9 mouse cellular contexts compared by ENCODE assay signal in the genomic region with DNA sequence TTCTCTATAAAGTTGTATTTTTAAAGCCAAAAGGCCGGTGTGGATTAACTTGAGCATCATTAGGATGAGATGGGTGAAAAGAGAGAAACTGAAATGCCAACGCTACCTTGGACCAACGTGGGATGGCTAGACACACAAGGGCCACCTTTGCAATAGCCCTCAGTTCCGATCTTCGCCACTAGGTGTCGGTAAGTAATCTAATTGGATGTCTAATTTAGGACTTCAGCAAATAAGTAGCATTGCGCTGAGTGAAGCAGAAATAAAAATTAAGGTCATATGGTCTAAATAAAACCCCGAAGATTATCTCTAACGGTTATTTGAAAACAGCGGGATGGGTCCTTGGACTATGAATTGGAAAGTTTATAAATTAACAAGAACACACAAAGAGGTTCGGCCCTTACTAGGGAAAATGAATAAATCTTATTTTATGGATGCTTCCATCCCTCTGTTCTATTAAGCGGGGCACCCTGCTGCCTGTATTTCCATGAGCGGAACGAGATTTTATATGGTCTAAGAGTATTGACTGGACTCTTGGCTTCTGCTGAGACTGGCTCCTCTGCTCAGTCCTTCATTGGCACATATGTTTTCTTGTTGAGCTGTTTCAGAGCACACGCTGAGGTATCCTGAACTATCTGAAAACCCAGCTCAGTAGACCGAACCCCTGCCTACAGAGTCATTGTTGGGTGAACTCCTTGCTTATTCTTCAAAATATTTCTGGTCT.
A peak's percentile ranks its signal among the peaks of the same experiment; 100 is the strongest.
DNase-seq lines count a peak whose midpoint lies in the region; ATAC-seq and TF ChIP-seq lines count a peak whose summit lies in the region.
"Had no signal": no experiment of that assay in that cellular context is flagged by ENCODE, and none has a peak within 500 bp of the region (broad histone marks: within the 10 kb centered on the region; RNA-seq: fewer than 3 reads in every experiment).

No protein-coding gene starts in this region.

- TF ChIP-seq POLR2A in bone marrow, adult 2 months (IDR thresholded peaks at IDR 0.05; ENCODE audit: borderline replicate concordance, control insufficient read depth, low read depth, low read length): no peak

- H3K9ac ChIP-seq in embryonic facial prominence, embryonic 14.5 days (ENCODE audit: low read depth, low read length): no peak overlapping the region
- H3K9ac ChIP-seq in heart, postnatal 0 days (replicated peaks; ENCODE audit: low read depth, low read length): no peak overlapping the region
- H3K9ac ChIP-seq in lung, postnatal 0 days (replicated peaks; ENCODE audit: low read depth): no peak overlapping the region
- H3K9ac ChIP-seq: lung, embryonic 15.5 days had no signal

- peak; percentile 66 for TF ChIP-seq CTCF in bone marrow, adult 2 months (IDR thresholded peaks at IDR 0.05; ENCODE audit: control insufficient read depth, insufficient read depth, low read length)
- TF ChIP-seq CTCF in heart, postnatal 0 days (IDR thresholded peaks at IDR 0.05; ENCODE audit: low read depth): peak; percentile 96
- TF ChIP-seq CTCF in lung, postnatal 0 days (IDR thresholded peaks at IDR 0.05): peak; percentile 99

- H3K9me3 ChIP-seq in embryonic facial prominence, embryonic 14.5 days (ENCODE audit: control insufficient read depth, low read length): no peaks in the 10 kb centered on the region
- H3K9me3 ChIP-seq in heart, postnatal 0 days (replicated peaks; ENCODE audit: control insufficient read depth, low read length): no peaks in the 10 kb centered on the region
- no peaks in the 10 kb centered on the region for H3K9me3 ChIP-seq in lung, postnatal 0 days (ENCODE audit: low read length)
- H3K9me3 ChIP-seq: lung, embryonic 15.5 days had no signal

- DNase-seq in ES-CJ7 (ENCODE audit: low read depth, low spot score): peak; percentile 62
- DNase-seq in embryonic facial prominence, embryonic 14.5 days (ENCODE audit: low spot score): peak; percentile 87
- peak; percentile 69 for DNase-seq in heart, postnatal 0 days (ENCODE audit: low spot score)
- DNase-seq in kidney, postnatal 4 days: peak; percentile 91
- DNase-seq in lung, postnatal 0 days (ENCODE audit: low spot score): peak; percentile 86
- peak; percentile 85 for DNase-seq in retina, postnatal 1 day
- DNase-seq in thymus, postnatal 4 days: peak; percentile 91

- 38% methylated on average over 16 of the region's 16 CpGs for WGBS in bone marrow, adult 2 months
- WGBS in embryonic facial prominence, embryonic 14.5 days: 38% methylated on average over 16 of the region's 16 CpGs
- WGBS in heart, postnatal 0 days: 36% methylated on average over 16 of the region's 16 CpGs
- WGBS in lung, postnatal 0 days: 35% methylated on average over 16 of the region's 16 CpGs

- H3K4me2 ChIP-seq in embryonic facial prominence, embryonic 14.5 days (ENCODE audit: low read depth, low read length): no peak overlapping the region
- H3K4me2 ChIP-seq in heart, postnatal 0 days (ENCODE audit: low read depth, low read length): no peak overlapping the region
- H3K4me2 ChIP-seq in lung, postnatal 0 days (replicated peaks; ENCODE audit: low read depth, low read length): no peak overlapping the region
- H3K4me2 ChIP-seq: lung, embryonic 15.5 days had no signal

- H3K27me3 ChIP-seq in embryonic facial prominence, embryonic 14.5 days (replicated peaks; ENCODE audit: control insufficient read depth, insufficient read depth, low read length): no peaks in the 10 kb centered on the region
- H3K27me3 ChIP-seq in heart, postnatal 0 days (ENCODE audit: control insufficient read depth, insufficient read depth, low read length): no peaks in the 10 kb centered on the region
- no peaks in the 10 kb centered on the region for H3K27me3 ChIP-seq in lung, postnatal 0 days (replicated peaks; ENCODE audit: insufficient read depth, low read length)
- H3K27me3 ChIP-seq: lung, embryonic 15.5 days had no signal

- no peak for TF ChIP-seq EP300 in heart, postnatal 0 days (IDR thresholded peaks at IDR 0.05; ENCODE audit: low read depth)
- TF ChIP-seq EP300 in lung, postnatal 0 days (IDR thresholded peaks at IDR 0.05): no peak

- H3K36me3 ChIP-seq in embryonic facial prominence, embryonic 14.5 days (ENCODE audit: control insufficient read depth, insufficient read depth, low read length): no peaks in the 10 kb centered on the region
- H3K36me3 ChIP-seq in heart, postnatal 0 days (replicated peaks; ENCODE audit: control insufficient read depth, insufficient read depth, low read length): no peaks in the 10 kb centered on the region
- no peaks in the 10 kb centered on the region for H3K36me3 ChIP-seq in lung, postnatal 0 days (ENCODE audit: insufficient read depth, low read length)
- H3K36me3 ChIP-seq: lung, embryonic 15.5 days had no signal

- peak; percentile 47; the same call in 1 of the 2 replicates for ATAC-seq in embryonic facial prominence, embryonic 14.5 days (ENCODE audit: low read depth)
- no peak for ATAC-seq in heart, postnatal 0 days (ENCODE audit: insufficient read depth, low read depth)
- no peak; the same call in 1 of the 2 replicates for ATAC-seq in lung, postnatal 0 days

- no peak overlapping the region for H3K27ac ChIP-seq in bone marrow, adult 2 months (ENCODE audit: control insufficient read depth, insufficient read depth, low read depth, low read length, poor library complexity)
- H3K27ac ChIP-seq in embryonic facial prominence, embryonic 14.5 days (replicated peaks; ENCODE audit: low read depth, low read length): no peak overlapping the region
- H3K27ac ChIP-seq in heart, postnatal 0 days (ENCODE audit: low read depth): no peak overlapping the region
- no peak overlapping the region for H3K27ac ChIP-seq in lung, postnatal 0 days (ENCODE audit: low read length)
- H3K27ac ChIP-seq: lung, embryonic 15.5 days had no signal

- no peaks in the 10 kb centered on the region; the same call in 1 of the 2 replicates for H3K4me1 ChIP-seq in bone marrow, adult 2 months (ENCODE audit: control insufficient read depth, insufficient read depth, low read length)
- H3K4me1 ChIP-seq in embryonic facial prominence, embryonic 14.5 days (ENCODE audit: control insufficient read depth, insufficient read depth, low read length): no peaks in the 10 kb centered on the region
- H3K4me1 ChIP-seq in heart, postnatal 0 days (ENCODE audit: control insufficient read depth, insufficient read depth): peaks cover 9% of the 10 kb centered on the region; the same call in 1 of the 2 replicates
- H3K4me1 ChIP-seq in lung, postnatal 0 days (ENCODE audit: insufficient read depth, low read depth, low read length): no peaks in the 10 kb centered on the region

- H3K4me3 ChIP-seq in bone marrow, adult 2 months (replicated peaks; ENCODE audit: control insufficient read depth, low read depth, low read length): no peak overlapping the region
- no peak overlapping the region for H3K4me3 ChIP-seq in embryonic facial prominence, embryonic 14.5 days (ENCODE audit: low read depth, low read length)
- H3K4me3 ChIP-seq in heart, postnatal 0 days (ENCODE audit: low read depth, low read length): no peak overlapping the region
- H3K4me3 ChIP-seq in lung, postnatal 0 days (ENCODE audit: low read depth, low read length): no peak overlapping the region
- H3K4me3 ChIP-seq: lung, embryonic 15.5 days had no signal
